Mouse (Mus musculus): ENCODE data around the gene Rnf26.

- TF ChIP-seq GATA1 (IDR thresholded peaks at IDR 0.05; ENCODE audit: low read length): no peak
- no peak for TF ChIP-seq TAL1 (IDR thresholded peaks at IDR 0.05; ENCODE audit: low read length)
Observed at GRCm38 (mm10) chr9:44047071-44047470, 66.2 kb downstream of the Rnf26 start.
